Mouse (Mus musculus): ENCODE measurements around the gene Dennd4b. TPM values are rescaled to one million over a fixed set of nuclear protein-coding genes. Genes with fewer than 3 reads are reported as not detected.

The Dennd4b gene
- polyA plus RNA-seq (2012; rRNA removed): 12.3 and 13.6 TPM in 2 replicates

DNA sequence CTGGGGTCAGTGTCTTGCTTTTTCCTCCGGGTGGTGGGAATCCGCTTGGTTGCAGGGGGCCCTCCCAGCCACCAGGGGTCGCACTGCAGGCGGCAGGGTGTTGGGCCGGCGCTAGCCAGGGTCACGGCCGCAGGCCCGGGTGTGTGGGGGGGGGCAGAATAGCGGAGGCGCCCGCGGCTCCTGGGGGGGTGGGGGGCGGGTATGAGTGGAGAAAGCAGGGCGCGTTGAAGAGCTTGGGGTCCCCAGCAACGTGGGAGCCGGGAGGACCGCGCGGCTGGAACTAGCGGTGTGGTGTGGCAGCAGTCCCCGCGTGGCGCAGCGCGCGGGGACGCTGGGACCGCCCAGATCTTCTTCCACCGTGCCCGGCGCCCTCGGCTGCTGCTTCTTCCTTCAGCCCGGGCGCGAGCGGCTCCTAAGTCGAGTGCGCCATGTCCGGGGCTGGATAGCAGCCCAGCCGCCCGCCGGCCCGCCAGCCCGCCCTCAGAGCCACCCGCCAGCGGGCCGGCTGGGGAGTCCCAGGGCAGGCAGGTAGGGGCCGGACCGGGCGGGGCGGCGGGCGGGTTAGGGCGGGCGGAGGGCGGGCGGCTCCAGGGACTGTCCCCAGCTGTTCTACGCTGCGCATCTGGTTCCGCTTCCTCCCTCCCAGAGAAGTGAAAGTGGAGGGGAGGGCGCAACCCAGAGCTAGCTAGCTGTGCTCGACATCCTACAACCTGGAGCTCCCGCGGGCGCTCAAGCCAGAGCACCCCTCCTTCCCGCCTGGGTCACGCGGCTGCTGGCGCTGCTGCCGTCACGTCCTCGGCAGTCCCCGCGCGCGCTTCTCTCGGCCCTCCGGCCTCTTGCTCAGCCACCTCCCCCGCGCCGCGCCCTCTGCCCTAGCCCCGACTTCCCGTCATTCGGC, at the start of gene Dennd4b:
Gene Dennd4b, plus strand, starts transcription at position 152 of the 898 bp plus-strand sequence.
- Histone ChIP-seq H3K4me3 (ENCODE audit: insufficient read depth, low read depth, low read length) (peak within 1 kb of the TSS; percentile 76), H3K4me1 (ENCODE audit: control insufficient read depth, insufficient read depth, low read length) (peaks cover 7% of the 10 kb centered on the region; the same call in 1 of the 2 replicates), H3K27ac (ENCODE audit: insufficient read depth, low read depth, low read length) (peak within 1 kb of the TSS; percentile 95), H3K27me3 (replicated peaks; ENCODE audit: control insufficient read depth, insufficient read depth, low read length) (no peaks in the 10 kb centered on the region), H3K36me3 (ENCODE audit: control insufficient read depth, insufficient read depth, low read length) (no peaks in the 10 kb centered on the region)
- under 1% methylated on average over 87 of the region's 87 CpGs for WGBS
- peak; percentile 92 for DNase-seq
- TF ChIP-seq POLR2A (IDR thresholded peaks at IDR 0.05; ENCODE audit: low read depth, low read length) (peak; percentile 43), CTCF (conservative IDR thresholded peaks at IDR 0.05; ENCODE audit: insufficient read depth, insufficient read length, low read depth, low read length) (peak; percentile 76)

DNA sequence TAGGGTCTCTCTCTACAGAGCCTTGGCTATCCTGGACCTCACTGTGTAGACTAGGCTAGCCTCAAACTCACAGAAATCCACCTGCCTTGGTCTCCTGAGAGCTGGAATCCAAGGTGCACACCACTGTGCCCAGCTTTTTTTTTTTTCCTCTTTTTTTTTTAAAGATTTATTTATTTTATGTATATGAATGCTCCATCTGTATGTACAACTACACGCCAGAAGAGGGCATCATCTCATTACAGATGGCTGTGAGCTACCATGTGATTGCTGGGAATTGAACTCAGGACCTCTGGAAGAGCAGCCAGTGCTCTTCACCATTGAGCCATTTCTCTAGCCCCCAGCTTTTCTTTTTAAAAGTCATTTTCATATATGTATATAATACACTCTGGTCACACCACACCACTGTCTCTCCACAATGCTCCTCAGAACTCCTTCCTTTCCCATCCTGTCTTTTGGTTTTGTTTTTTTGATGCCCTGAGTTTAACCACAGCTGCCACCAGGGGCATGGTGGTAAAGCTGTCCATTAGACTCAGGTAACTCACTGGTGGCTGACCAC, 49.1 kb upstream of the Dennd4b start:
- no peak overlapping the region for H3K4me3 ChIP-seq (ENCODE audit: insufficient read depth, low read depth, low read length)
- TF ChIP-seq CTCF (conservative IDR thresholded peaks at IDR 0.05; ENCODE audit: insufficient read depth, insufficient read length, low read depth, low read length) (0 out of 2 replicates have a peak, but pooled peaks have one; percentile 11), POLR2A (IDR thresholded peaks at IDR 0.05; ENCODE audit: low read depth, low read length) (no peak)
- H3K27me3 ChIP-seq (replicated peaks; ENCODE audit: control insufficient read depth, insufficient read depth, low read length): no peaks in the 10 kb centered on the region
- DNase-seq: peak; percentile 36
- WGBS: 37% methylated on average over 1 of the region's 1 CpGs
- no peak overlapping the region for H3K27ac ChIP-seq (ENCODE audit: insufficient read depth, low read depth, low read length)
- peaks cover 7% of the 10 kb centered on the region; the same call in 1 of the 2 replicates for H3K4me1 ChIP-seq (ENCODE audit: control insufficient read depth, insufficient read depth, low read length)
- no peaks in the 10 kb centered on the region; the same call in 1 of the 2 replicates for H3K36me3 ChIP-seq (ENCODE audit: control insufficient read depth, insufficient read depth, low read length)

DNA sequence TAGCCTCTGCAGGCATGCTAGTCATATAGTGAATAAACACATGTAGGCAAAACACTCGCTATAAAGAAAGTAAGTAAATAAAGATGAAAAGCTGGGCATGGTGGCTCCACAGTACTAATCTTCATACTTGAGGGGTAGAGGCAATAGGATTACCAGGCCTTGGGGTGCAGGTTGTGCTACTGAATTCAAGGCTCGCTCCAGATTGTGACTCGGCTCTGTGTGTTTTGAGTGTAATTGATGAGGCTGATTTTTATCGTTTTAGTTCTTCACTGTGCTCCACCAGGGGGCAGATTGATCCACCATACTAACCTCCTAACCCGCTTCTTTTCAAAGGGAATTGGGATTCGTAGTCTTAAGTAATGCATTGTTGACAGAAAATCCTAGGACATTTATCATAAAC, 44.9 kb upstream of the Dennd4b start:
- WGBS: 8% methylated on average over 6 of the region's 6 CpGs
- H3K4me1 ChIP-seq (ENCODE audit: control insufficient read depth, insufficient read depth, low read length): 0 out of 2 replicates have a peak, but pooled peaks cover 5% of the 10 kb centered on the region
- no peaks in the 10 kb centered on the region for H3K36me3 ChIP-seq (ENCODE audit: control insufficient read depth, insufficient read depth, low read length)
- H3K27me3 ChIP-seq (replicated peaks; ENCODE audit: control insufficient read depth, insufficient read depth, low read length): no peaks in the 10 kb centered on the region
- DNase-seq: peak; percentile 68
- H3K4me3 ChIP-seq (ENCODE audit: insufficient read depth, low read depth, low read length): peak overlapping the region; percentile 96; the same call in 1 of the 2 replicates
- TF ChIP-seq POLR2A (IDR thresholded peaks at IDR 0.05; ENCODE audit: low read depth, low read length) (no peak), CTCF (conservative IDR thresholded peaks at IDR 0.05; ENCODE audit: insufficient read depth, insufficient read length, low read depth, low read length) (0 out of 2 replicates have a peak, but pooled peaks have one; percentile 18)
- H3K27ac ChIP-seq (ENCODE audit: insufficient read depth, low read depth, low read length): peak overlapping the region; percentile 89

DNA sequence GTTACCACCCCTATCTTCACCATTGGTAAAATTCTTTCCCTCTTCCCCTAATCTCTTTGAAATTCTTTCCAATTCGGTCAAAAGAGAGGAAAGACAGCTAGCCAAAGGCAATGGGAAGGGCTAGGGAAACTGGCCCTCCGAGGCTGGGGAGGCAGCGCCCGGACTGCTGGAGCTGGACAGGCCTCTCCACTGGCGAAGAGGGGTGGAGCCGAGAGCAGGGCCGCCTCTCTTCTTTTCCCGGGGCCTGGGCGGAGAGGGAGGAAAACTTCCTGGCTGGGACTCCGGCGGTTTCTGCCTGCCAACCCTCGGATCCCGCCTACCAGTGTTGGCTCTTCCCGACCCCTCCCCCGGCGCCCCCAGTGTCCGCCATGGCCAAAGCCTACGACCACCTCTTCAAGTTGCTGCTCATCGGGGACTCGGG, 44.4 kb upstream of the Dennd4b start:
- Histone ChIP-seq H3K36me3 (ENCODE audit: control insufficient read depth, insufficient read depth, low read length) (no peaks in the 10 kb centered on the region), H3K4me1 (ENCODE audit: control insufficient read depth, insufficient read depth, low read length) (0 out of 2 replicates have a peak, but pooled peaks cover 5% of the 10 kb centered on the region), H3K27me3 (replicated peaks; ENCODE audit: control insufficient read depth, insufficient read depth, low read length) (no peaks in the 10 kb centered on the region), H3K4me3 (ENCODE audit: insufficient read depth, low read depth, low read length) (peak overlapping the region; percentile 96), H3K27ac (ENCODE audit: insufficient read depth, low read depth, low read length) (peak overlapping the region; percentile 89)
- peak; percentile 90 for DNase-seq
- TF ChIP-seq CTCF (conservative IDR thresholded peaks at IDR 0.05; ENCODE audit: insufficient read depth, insufficient read length, low read depth, low read length) (no peak), POLR2A (IDR thresholded peaks at IDR 0.05; ENCODE audit: low read depth, low read length) (peak; percentile 40)
- WGBS: under 1% methylated on average over 20 of the region's 20 CpGs

DNA sequence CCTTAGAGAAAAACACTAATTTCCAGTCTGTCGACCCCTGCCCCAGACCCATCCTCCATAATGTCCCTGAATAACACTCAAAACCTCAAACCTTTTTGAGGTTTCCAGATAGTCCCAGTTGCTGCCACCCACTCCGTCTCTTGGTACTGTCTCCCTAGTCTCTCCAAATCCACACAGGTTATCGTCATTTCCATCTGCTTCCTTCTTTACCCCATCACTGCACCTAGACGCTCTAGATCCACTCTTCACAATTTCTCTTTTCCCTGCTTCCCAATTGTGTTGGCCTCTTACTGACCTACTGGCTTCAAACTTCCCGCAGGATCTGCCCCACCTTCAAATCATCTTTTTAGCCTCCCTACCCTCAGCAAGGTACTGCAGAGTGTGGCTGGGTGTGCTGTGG, 43.9 kb upstream of the Dennd4b start:
- peak overlapping the region; percentile 96 for H3K4me3 ChIP-seq (ENCODE audit: insufficient read depth, low read depth, low read length)
- 0 out of 2 replicates have a peak, but pooled peaks cover 5% of the 10 kb centered on the region for H3K4me1 ChIP-seq (ENCODE audit: control insufficient read depth, insufficient read depth, low read length)
- 27% methylated on average over 5 of the region's 5 CpGs for WGBS
- no peaks in the 10 kb centered on the region for H3K36me3 ChIP-seq (ENCODE audit: control insufficient read depth, insufficient read depth, low read length)
- H3K27ac ChIP-seq (ENCODE audit: insufficient read depth, low read depth, low read length): no peak overlapping the region
- TF ChIP-seq CTCF (conservative IDR thresholded peaks at IDR 0.05; ENCODE audit: insufficient read depth, insufficient read length, low read depth, low read length) (no peak), POLR2A (IDR thresholded peaks at IDR 0.05; ENCODE audit: low read depth, low read length) (no peak)
- DNase-seq: no peak
- H3K27me3 ChIP-seq (replicated peaks; ENCODE audit: control insufficient read depth, insufficient read depth, low read length): no peaks in the 10 kb centered on the region

DNA sequence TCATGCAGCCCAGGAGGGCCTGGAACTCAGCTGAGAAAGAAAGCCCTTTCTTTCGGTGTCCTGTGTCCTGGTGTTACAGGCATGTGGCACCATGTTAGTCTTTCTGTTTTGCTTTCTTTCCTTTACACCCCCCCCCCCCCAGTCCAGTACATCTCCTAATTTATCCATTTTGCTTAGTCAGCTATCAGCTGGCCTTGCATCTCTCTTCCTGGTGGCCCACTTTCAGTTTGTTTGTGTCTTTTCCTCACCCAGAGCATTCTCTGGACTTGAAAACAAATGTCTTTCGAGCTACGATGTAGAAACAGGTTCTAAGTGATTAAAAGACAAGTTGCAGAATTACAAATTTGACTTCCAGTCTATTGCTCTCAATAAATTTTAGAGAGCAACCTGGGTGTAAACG, 42.5 kb upstream of the Dennd4b start:
- no peaks in the 10 kb centered on the region for H3K27me3 ChIP-seq (replicated peaks; ENCODE audit: control insufficient read depth, insufficient read depth, low read length)
- H3K4me3 ChIP-seq (ENCODE audit: insufficient read depth, low read depth, low read length): no peak overlapping the region
- WGBS: 66% methylated on average over 4 of the region's 4 CpGs
- H3K27ac ChIP-seq (ENCODE audit: insufficient read depth, low read depth, low read length): no peak overlapping the region
- 0 out of 2 replicates have a peak, but pooled peaks cover 5% of the 10 kb centered on the region for H3K4me1 ChIP-seq (ENCODE audit: control insufficient read depth, insufficient read depth, low read length)
- no peaks in the 10 kb centered on the region for H3K36me3 ChIP-seq (ENCODE audit: control insufficient read depth, insufficient read depth, low read length)
- DNase-seq: no peak
- TF ChIP-seq CTCF (conservative IDR thresholded peaks at IDR 0.05; ENCODE audit: insufficient read depth, insufficient read length, low read depth, low read length) (no peak), POLR2A (IDR thresholded peaks at IDR 0.05; ENCODE audit: low read depth, low read length) (no peak)

DNA sequence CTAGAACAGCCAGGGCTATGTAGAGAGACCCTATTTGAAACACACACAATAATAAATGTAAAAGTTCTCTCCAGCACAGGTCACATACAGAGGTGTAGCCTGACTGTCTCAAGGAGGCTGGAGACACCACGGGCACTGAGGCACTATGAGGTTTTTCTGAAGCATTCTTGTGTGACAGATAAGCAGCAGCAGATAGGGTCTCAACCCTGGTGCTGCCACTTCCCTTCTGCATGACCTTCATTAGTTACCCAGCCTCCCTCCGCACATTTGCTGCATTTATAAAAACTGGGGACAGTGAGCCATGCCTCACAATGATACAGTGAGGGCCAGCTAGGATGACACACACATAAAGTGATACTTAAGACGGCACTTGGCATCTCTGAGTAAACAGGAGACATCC, 42.0 kb upstream of the Dennd4b start:
- Histone ChIP-seq H3K36me3 (ENCODE audit: control insufficient read depth, insufficient read depth, low read length) (no peaks in the 10 kb centered on the region), H3K27ac (ENCODE audit: insufficient read depth, low read depth, low read length) (no peak overlapping the region), H3K4me3 (ENCODE audit: insufficient read depth, low read depth, low read length) (no peak overlapping the region), H3K4me1 (ENCODE audit: control insufficient read depth, insufficient read depth, low read length) (0 out of 2 replicates have a peak, but pooled peaks cover 5% of the 10 kb centered on the region), H3K27me3 (replicated peaks; ENCODE audit: control insufficient read depth, insufficient read depth, low read length) (no peaks in the 10 kb centered on the region)
- no peak for TF ChIP-seq POLR2A (IDR thresholded peaks at IDR 0.05; ENCODE audit: low read depth, low read length)
- no peak for TF ChIP-seq CTCF (conservative IDR thresholded peaks at IDR 0.05; ENCODE audit: insufficient read depth, insufficient read length, low read depth, low read length)
- DNase-seq: no peak
- 53% methylated on average over 3 of the region's 3 CpGs for WGBS
